Mouse (Mus musculus): ENCODE measurements around the gene Snx4.

The Snx4 gene

GRCm38 (mm10) chr16:33343601-33344000, 92.4 kb downstream of the Snx4 start:
- DNase-seq (ENCODE audit: low spot score), result no peak

- peak; percentile 30 for DNase-seq (ENCODE audit: low spot score)
Observed at GRCm38 (mm10) chr16:33344379-33344778, 93.1 kb downstream of the Snx4 start.

GRCm38 (mm10) chr16:33344875-33345274, 93.6 kb downstream of the Snx4 start:
- no peak for DNase-seq (ENCODE audit: low spot score)

- DNase-seq (ENCODE audit: low spot score), result no peak
Observed at GRCm38 (mm10) chr16:33346376-33346775, 95.1 kb downstream of the Snx4 start.

- DNase-seq (ENCODE audit: low spot score), result no peak
Observed at GRCm38 (mm10) chr16:33347134-33347533, 95.9 kb downstream of the Snx4 start.

Measured in layer of hippocampus, adult 9-10 months (tissue).